Mouse (Mus musculus) hindbrain, embryonic 14.5 days (tissue): Measurements from ENCODE around the gene Tsr3. TPM values are rescaled to one million over a fixed set of nuclear protein-coding genes. Genes with fewer than 3 reads are reported as not detected.

Experiments used
- ATAC-seq: fragments of 200-750 bp; cut with Nextera tagmentation; 2 replicates; pipeline ENCODE4 v1.8.0; 2017; ENCODE audit warnings: moderate number of reproducible peaks, mild to moderate bottlenecking, moderate TSS enrichment, moderate library complexity; ENCODE audit not compliant: low FRiP score
- DNase-seq: peaks from one replicate; pipeline ENCODE4 v3.0.0-alpha.2; 2015; ENCODE audit warnings: low spot score
- H3K27ac ChIP-seq: fragments of 300-500 bp; sonication (generic); 2 replicates; pipeline ENCODE4 v1.5.1; 2014; ENCODE audit warnings: mild to moderate bottlenecking, moderate library complexity
- H3K27me3 ChIP-seq: fragments of 300-500 bp; sonication (generic); 2 replicates; pipeline ENCODE4 v1.6.1; 2014; ENCODE audit warnings: mild to moderate bottlenecking, low read length, mixed read lengths; ENCODE audit not compliant: control insufficient read depth, insufficient read depth
- H3K36me3 ChIP-seq: fragments of 300-500 bp; sonication (generic); replicated peaks from 2 replicates; pipeline ENCODE4 v1.6.1; 2014; ENCODE audit not compliant: control insufficient read depth, insufficient read depth
- H3K4me1 ChIP-seq: fragments of 300-500 bp; sonication (generic); replicated peaks from 2 replicates; pipeline ENCODE4 v1.6.1; 2014; ENCODE audit warnings: antibody characterized with exemption, low read length, mixed read lengths; ENCODE audit not compliant: control insufficient read depth, insufficient read depth
- H3K4me2 ChIP-seq: fragments of 300-500 bp; sonication (generic); replicated peaks from 2 replicates; pipeline ENCODE4 v1.6.1; 2014; ENCODE audit warnings: mild to moderate bottlenecking, moderate library complexity
- H3K4me3 ChIP-seq: fragments of 300-500 bp; sonication (generic); replicated peaks from 2 replicates; pipeline ENCODE4 v1.5.1; 2014; ENCODE audit warnings: mild to moderate bottlenecking, low read length
- H3K9ac ChIP-seq: fragments of 300-500 bp; sonication (generic); 2 replicates; pipeline ENCODE4 v1.6.1; 2014
- H3K9me3 ChIP-seq: fragments of 300-500 bp; sonication (generic); 2 replicates; pipeline ENCODE4 v1.6.1; 2016; ENCODE audit warnings: low read length; ENCODE audit not compliant: control insufficient read depth
- WGBS: fragments of 180-500 bp; shearing (Covaris S2); extraction: QIAGEN DNeasy Blood & Tissue Kit; methylation state at CpG from one replicate; pipeline ENCODE4 v1.1.7; 2014; 5-methylcytosine and 5-hydroxymethylcytosine counted together
- polyA plus RNA-seq: library from polyadenylated mRNA; unstranded; fragments of >200 nt; fragmentation: Nextera tagmentation; extraction: Ambion mirVana; gene quantifications from 2 replicates; pipeline ENCODE4 v1.2.1, GENCODE M21; 2014

Tsr3 gene
- polyA plus RNA-seq, 1 experiment from 2014 or later: 52.1 TPM

DNA sequence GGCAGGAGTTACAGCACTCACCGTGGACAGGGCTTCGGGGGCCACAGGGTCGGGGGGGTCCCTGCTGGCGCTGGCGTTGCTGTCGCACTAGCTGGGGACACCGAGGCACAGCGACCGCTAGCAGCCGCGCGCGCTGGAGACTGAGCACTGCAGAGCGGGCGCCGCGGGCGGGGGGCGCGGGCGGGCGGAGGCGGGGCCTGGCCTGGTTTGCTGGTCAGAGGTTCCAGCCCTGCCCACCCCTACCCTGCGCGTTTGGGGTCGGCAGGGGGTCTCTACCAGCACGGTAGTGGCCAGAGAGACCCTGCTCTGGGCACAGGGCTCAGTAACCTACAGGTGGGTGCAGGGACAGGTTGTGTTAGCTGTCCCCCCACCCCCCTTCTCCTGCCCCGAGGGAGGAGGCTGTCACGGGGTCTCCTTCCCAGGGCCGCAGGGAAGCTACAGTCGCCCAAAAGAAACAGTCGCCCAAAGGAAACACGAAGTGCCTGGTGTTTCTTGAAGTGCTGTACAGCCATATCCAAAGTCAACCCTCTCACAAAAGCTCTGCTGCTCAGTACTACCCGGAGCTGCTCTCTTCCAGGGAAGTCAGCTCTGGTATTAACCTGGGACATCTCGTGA is 16.3 kb downstream of the Tsr3 start, which contains the start of gene Baiap3:
Baiap3 (minus strand) TSS at position 225 of the 615 bp plus-strand sequence.
- Histone ChIP-seq H3K4me2 (peak within 1 kb of the TSS; percentile 57), H3K36me3 (peaks cover 18% of the 10 kb centered on the region), H3K4me3 (peak within 1 kb of the TSS; percentile 24), H3K4me1 (peaks cover 42% of the 10 kb centered on the region), H3K27me3 (peaks cover 13% of the 10 kb centered on the region), H3K9me3 (no peaks in the 10 kb centered on the region), H3K9ac (peak within 1 kb of the TSS; percentile 25; the same call in 1 of the 2 replicates), H3K27ac (no peak within 1 kb of the TSS)
- ATAC-seq (peak; percentile 29; the same call in 1 of the 2 replicates), DNase-seq (no peak)
- WGBS: 6% methylated on average over 35 of the region's 35 CpGs

DNA sequence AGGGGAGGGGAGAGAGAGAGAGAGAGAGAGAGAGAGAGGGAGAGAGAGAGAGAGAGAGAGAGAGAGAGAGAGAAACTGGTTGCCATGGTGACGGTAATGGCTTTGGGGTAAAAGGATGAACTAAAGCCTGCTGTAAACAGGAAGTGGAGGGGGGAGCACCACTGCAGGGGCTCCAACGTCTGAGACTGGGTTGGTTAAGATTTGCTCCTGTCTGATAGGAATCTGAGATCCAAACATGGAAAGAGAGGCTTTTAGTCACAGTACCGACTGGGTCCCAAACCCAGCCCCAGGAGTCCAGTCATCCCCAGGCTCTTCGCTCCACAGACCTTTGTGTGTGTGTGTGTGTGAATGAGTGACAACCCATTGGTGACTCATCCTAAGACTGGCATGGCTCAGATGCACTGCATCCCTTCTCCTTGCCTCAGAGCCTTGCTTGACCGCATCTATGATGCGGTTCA is 17.9 kb downstream of the Tsr3 start:
- 50% methylated on average over 6 of the region's 6 CpGs for WGBS
- no peak overlapping the region for H3K27ac ChIP-seq
- H3K9me3 ChIP-seq: no peaks in the 10 kb centered on the region
- no peak overlapping the region for H3K9ac ChIP-seq
- H3K27me3 ChIP-seq: peaks cover 13% of the 10 kb centered on the region
- DNase-seq (peak; percentile 38), ATAC-seq (no peak)
- peaks cover 23% of the 10 kb centered on the region for H3K36me3 ChIP-seq
- H3K4me1 ChIP-seq: peaks cover 32% of the 10 kb centered on the region
- H3K4me3 ChIP-seq: no peak overlapping the region
- H3K4me2 ChIP-seq: no peak overlapping the region

DNA sequence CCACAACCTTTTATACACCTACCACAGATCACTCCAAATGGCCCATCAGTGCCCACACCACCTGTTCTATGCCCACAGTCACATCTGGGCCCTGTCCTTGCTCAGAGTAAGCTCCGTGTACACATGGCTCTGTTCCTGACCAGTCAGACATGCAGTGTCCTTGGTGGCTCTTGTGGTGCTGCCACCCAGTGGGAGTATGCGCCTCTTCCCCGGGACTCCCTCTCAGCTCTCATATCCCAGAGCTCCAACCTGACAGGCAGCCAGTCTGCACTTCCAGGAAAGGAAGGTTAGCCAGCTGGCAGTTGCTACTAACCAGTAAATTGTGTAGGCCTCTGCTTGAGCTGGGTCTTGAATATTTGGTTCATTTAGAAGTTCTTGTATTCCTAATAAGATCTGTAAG is 24.5 kb downstream of the Tsr3 start:
- no peak for DNase-seq
- H3K27me3 ChIP-seq: no peaks in the 10 kb centered on the region
- H3K9me3 ChIP-seq: no peaks in the 10 kb centered on the region
- H3K36me3 ChIP-seq: peaks cover 81% of the 10 kb centered on the region
- H3K27ac ChIP-seq: no peak overlapping the region
- no peak overlapping the region for H3K4me2 ChIP-seq
- WGBS: 79% methylated on average over 3 of the region's 3 CpGs
- H3K4me3 ChIP-seq: no peak overlapping the region
- no peak for ATAC-seq
- H3K9ac ChIP-seq: no peak overlapping the region
- H3K4me1 ChIP-seq: no peaks in the 10 kb centered on the region; the same call in 1 of the 2 replicates

DNA sequence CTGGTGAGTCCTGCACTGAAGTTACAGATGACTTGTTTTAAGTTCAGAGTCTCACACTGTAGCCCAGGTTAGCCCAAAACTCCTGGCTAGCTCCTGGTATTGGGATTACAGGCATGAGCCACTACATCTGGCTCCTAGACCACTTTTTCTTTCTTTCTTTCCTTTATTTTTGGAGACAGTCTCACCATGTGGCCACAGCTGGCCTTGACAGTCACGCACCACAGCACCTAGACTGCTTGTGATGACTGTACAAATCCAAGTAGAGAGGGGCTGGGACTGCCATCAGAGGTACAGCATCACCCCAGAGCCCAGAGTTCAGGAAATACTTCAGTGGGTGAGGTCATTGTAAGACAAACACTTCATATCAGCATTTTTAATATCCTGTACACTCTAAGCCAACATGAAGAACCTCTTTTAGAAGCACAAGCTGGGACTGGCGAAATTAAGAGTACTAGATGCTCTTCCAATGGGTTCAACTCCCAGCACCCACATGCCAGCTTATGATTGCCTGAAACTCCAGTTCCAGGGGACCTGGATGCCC is 30.9 kb downstream of the Tsr3 start:
- Histone ChIP-seq H3K27ac (no peak overlapping the region), H3K9me3 (no peaks in the 10 kb centered on the region), H3K9ac (no peak overlapping the region; the same call in 1 of the 2 replicates), H3K27me3 (no peaks in the 10 kb centered on the region), H3K4me2 (peak overlapping the region; percentile 88), H3K4me3 (no peak overlapping the region), H3K36me3 (peaks cover 38% of the 10 kb centered on the region), H3K4me1 (peaks cover 31% of the 10 kb centered on the region)
- ATAC-seq (no peak), DNase-seq (no peak)
- 81% methylated on average over 2 of the region's 2 CpGs for WGBS

DNA sequence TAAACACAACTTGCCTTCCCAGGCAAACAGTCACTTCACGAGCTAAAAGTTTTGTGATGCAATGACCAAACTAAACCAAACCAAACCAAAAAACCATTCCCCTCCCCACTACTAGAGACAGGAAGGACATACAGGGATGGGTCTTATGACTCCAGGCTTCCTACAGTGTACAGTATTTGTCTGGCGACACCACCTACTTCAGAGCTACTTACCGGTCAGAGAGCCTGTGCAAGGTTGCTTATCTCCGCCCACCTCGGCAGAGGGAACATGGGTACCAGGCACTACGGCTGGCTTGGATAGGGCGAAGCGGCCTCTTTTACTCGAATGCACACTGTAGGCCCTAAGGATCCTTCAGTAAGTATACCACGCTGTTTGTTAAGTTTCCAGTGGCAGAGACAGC is 32.4 kb downstream of the Tsr3 start:
- Histone ChIP-seq H3K27me3 (no peaks in the 10 kb centered on the region), H3K4me2 (peak overlapping the region; percentile 88), H3K9ac (peak overlapping the region; percentile 98), H3K27ac (peak overlapping the region; percentile 98), H3K36me3 (peaks cover 24% of the 10 kb centered on the region), H3K4me3 (peak overlapping the region; percentile 83), H3K9me3 (no peaks in the 10 kb centered on the region), H3K4me1 (peaks cover 31% of the 10 kb centered on the region)
- ATAC-seq (no peak), DNase-seq (no peak)
- WGBS: 2% methylated on average over 10 of the region's 10 CpGs

DNA sequence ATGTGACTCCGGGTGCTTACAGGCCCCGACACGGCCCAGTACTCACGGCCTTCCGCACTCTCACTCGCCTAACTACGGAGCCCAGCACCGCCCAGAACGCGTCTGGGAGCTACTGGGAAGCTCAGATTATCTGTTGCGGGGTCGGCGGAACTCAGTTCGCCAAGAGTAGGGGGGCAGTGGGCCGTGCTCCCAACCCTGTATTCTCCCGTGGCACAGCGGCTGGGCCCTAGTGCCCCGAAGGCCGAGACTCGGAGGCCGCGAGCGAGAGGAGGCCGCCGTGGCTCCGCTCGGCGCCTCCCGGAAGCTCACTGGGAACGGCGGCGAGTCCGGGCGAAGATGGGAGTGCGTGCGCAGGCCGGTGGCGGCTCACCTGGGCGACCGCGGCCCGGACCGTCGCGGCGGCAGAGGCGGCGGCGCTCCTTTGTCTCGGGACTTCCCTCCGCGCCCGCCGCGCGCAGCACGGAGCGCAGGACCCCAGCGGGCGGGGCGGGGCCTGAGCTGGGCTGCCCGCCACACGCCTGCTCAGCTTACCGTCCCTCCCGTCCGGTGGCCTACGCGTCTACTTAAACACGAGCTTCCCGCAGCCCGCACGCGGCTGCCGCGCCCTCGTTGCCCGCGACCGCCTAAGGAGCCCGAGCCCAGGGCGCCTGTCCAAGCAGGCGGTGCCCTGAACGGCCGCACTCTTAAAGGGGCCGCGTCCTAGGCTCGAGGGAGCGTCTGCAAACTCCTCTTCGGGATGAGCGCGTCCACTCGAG is 33.2 kb downstream of the Tsr3 start:
- WGBS: under 1% methylated on average over 60 of the region's 92 CpGs
- Histone ChIP-seq H3K27me3 (no peaks in the 10 kb centered on the region), H3K36me3 (peaks cover 16% of the 10 kb centered on the region), H3K9me3 (no peaks in the 10 kb centered on the region), H3K4me3 (peak overlapping the region; percentile 83), H3K9ac (peak overlapping the region; percentile 98), H3K4me2 (peak overlapping the region; percentile 88), H3K4me1 (peaks cover 31% of the 10 kb centered on the region), H3K27ac (peak overlapping the region; percentile 98)
- DNase-seq (peak; percentile 85), ATAC-seq (peak; percentile 90)

DNA sequence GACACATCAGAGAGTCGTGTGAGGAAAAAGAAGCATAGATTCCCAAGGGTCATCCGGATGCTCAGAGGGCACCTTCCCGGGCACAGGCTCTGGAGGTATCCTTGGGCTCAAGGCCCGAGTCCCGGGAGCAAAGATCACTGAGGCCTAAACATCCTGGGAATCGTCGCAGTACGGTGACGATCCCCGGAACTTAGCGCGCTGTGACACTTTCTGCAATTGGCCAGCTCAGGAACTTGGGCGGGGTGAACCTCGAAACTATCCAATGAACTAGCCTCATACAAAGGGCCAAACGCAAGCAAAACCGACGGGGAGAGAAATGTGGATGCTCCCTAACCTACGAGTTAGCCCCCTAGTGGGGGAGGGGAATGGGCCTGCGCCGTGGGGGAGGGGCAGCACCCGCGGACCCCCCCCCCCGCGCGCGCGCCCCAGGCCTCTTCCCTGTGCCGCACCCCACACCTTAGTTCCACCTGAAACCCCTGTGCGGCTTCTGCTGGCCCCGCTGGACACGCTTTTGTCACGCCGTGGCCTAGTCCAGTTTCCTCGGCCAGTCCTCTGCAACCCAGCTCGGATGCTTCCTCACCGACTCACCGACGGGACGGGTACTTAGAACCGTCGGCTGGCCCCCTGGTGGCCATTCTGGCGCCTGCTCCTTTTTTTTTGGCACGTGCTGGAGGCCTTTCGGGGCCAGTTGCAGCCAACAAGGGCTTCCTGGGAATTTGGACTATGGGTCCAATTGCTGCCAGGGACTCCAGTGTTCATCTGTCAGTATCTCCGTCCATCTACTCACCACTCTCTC is 33.9 kb downstream of the Tsr3 start:
- no peaks in the 10 kb centered on the region for H3K9me3 ChIP-seq
- peak overlapping the region; percentile 98 for H3K9ac ChIP-seq
- no peaks in the 10 kb centered on the region for H3K27me3 ChIP-seq
- H3K4me2 ChIP-seq: peak overlapping the region; percentile 39
- H3K4me3 ChIP-seq: peak overlapping the region; percentile 83
- under 1% methylated on average over 40 of the region's 45 CpGs for WGBS
- H3K4me1 ChIP-seq: peaks cover 31% of the 10 kb centered on the region
- ATAC-seq: peak; percentile 89
- peak; percentile 99 for DNase-seq
- H3K27ac ChIP-seq: peak overlapping the region; percentile 98
- H3K36me3 ChIP-seq: peaks cover 8% of the 10 kb centered on the region

DNA sequence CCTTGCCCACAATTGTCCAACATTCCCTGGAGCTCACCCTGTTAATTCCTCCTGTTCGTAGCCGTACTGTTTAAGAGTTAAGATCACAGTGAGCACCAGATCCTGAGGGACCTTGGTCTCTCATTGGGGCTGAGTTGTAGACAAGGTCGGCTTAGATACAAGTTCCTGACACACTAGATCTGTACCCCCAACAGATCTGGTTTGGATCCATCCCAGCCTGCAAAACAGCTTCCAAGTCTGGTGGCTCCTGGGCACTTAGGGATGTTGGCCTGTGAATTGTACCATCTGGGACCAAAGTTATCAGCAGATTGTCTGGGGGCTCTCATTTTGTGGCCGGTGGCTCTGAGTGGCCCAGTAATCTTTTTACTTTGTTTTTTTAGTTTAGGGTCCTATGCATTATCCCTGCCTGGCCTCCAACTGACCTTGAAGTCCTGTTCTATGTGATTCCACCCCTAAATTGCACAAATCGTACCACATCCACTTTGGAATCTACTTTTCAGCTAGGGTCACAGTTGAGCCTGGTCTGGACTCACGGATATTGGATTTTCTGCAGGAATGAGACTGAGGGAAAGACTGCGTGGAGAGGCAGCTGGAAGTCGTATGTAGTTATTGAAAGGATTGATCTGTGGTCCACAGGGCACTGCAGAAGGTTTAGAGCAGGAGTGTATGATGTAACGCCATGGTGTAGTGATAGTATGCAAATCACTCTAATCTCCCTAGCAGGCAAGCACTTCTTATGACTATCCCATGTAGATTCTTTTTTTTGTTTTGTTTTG is 34.8 kb downstream of the Tsr3 start, which contains the start of gene Ube2i:
Ube2i (minus strand) TSS at position 52 of the 776 bp plus-strand sequence.
- H3K9ac ChIP-seq: peak within 1 kb of the TSS; percentile 98
- H3K36me3 ChIP-seq: no peaks in the 10 kb centered on the region
- H3K27me3 ChIP-seq: no peaks in the 10 kb centered on the region
- H3K4me1 ChIP-seq: peaks cover 30% of the 10 kb centered on the region
- peak within 1 kb of the TSS; percentile 98 for H3K27ac ChIP-seq
- H3K4me3 ChIP-seq: peak within 1 kb of the TSS; percentile 83
- DNase-seq (no peak), ATAC-seq (no peak)
- peak within 1 kb of the TSS; percentile 39 for H3K4me2 ChIP-seq
- H3K9me3 ChIP-seq: no peaks in the 10 kb centered on the region
- WGBS: 83% methylated on average over 9 of the region's 9 CpGs
